Mouse (Mus musculus) stomach, postnatal 0 days (tissue): ENCODE measurements at regions not wholly inside any gene's neighbourhood (a gene's known extent, or its start where the extent isn't known, plus 50 kb on each side); places are given as distances from the start of the nearest gene placed in this dataset.
A peak's percentile ranks its signal among the peaks of the same experiment; 100 is the strongest.

ENCODE experiments used
- ATAC-seq: fragments of 200-750 bp; cut with Nextera tagmentation; 2 replicates; pipeline ENCODE4 v1.8.0; 2017; ENCODE audit not compliant: low FRiP score, low TSS enrichment
- DNase-seq: peaks from one replicate; pipeline ENCODE4 v3.0.0-alpha.2; 2016; ENCODE audit warnings: low spot score
- H3K27ac ChIP-seq: fragments of 300-500 bp; sonication (generic); replicated peaks from 2 replicates; pipeline ENCODE4 v1.5.1; 2014; ENCODE audit warnings: mild to moderate bottlenecking, control low read depth
- H3K27me3 ChIP-seq: fragments of 300-500 bp; sonication (generic); 2 replicates; pipeline ENCODE4 v1.6.1; 2014; ENCODE audit warnings: low read length; ENCODE audit not compliant: control insufficient read depth, insufficient read depth
- H3K36me3 ChIP-seq: fragments of 300-500 bp; sonication (generic); 2 replicates; pipeline ENCODE4 v1.6.1; 2014; ENCODE audit warnings: low read length, mixed read lengths; ENCODE audit not compliant: control insufficient read depth, insufficient read depth
- H3K4me1 ChIP-seq: fragments of 300-500 bp; sonication (generic); replicated peaks from 2 replicates; pipeline ENCODE4 v1.6.1; 2014; ENCODE audit warnings: antibody characterized with exemption; ENCODE audit not compliant: control insufficient read depth, insufficient read depth
- H3K4me2 ChIP-seq: fragments of 300-500 bp; sonication (generic); replicated peaks from 2 replicates; pipeline ENCODE4 v1.6.1; 2014; ENCODE audit warnings: low read depth, mild to moderate bottlenecking, control low read depth, moderate library complexity
- H3K4me3 ChIP-seq: fragments of 300-500 bp; sonication (generic); 2 replicates; pipeline ENCODE4 v1.5.1; 2014; ENCODE audit warnings: low read depth, low read length, control low read depth
- H3K9ac ChIP-seq: fragments of 300-500 bp; sonication (generic); 2 replicates; pipeline ENCODE4 v1.6.1; 2014; ENCODE audit warnings: mild to moderate bottlenecking, low read length, control low read depth, mixed read lengths
- H3K9me3 ChIP-seq: fragments of 300-500 bp; sonication (generic); 2 replicates; pipeline ENCODE4 v1.6.1; 2016; ENCODE audit warnings: low read length; ENCODE audit not compliant: control insufficient read depth
- CTCF ChIP-seq: IDR thresholded peaks from 2 replicates; pipeline ENCODE4 v1.5.1; 2016; ENCODE audit warnings: antibody characterized with exemption, low read depth, mild to moderate bottlenecking, moderate library complexity
- EP300 ChIP-seq: optimal IDR thresholded peaks from 2 replicates; pipeline ENCODE3; 2016; ENCODE audit warnings: antibody characterized with exemption
- WGBS: fragments of 180-500 bp; shearing (Covaris S2); extraction: QIAGEN DNeasy Blood & Tissue Kit; methylation state at CpG from one replicate; pipeline ENCODE4 v1.1.7; 2014; 5-methylcytosine and 5-hydroxymethylcytosine counted together

DNA sequence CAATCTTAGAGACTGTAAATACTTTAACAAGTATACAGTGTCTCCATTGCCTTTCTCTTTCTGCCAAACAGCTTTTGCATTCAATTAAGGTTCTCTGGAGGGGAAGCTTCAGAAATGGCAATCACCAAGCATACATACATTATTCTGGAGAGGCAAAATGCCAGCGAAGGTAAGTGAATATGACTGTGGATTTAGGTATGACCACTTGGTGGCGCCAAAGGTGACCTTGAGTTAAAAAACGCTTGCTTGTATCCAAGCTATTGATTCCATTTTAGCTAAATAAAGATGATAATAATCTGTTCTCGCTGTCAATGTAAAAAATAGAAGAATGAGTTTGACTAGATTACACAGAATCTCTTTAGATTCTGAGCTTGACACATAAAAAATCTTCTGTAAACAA is 117.7 kb downstream of the Vmn2r79 start:
- Histone ChIP-seq H3K9me3 (no peaks in the 10 kb centered on the region), H3K36me3 (no peaks in the 10 kb centered on the region), H3K4me1 (no peaks in the 10 kb centered on the region), H3K4me2 (no peak overlapping the region), H3K4me3 (no peak overlapping the region), H3K27ac (no peak overlapping the region), H3K27me3 (no peaks in the 10 kb centered on the region), H3K9ac (no peak overlapping the region)
- DNase-seq, result peak; percentile 29
- no peak for TF ChIP-seq EP300
- TF ChIP-seq CTCF, result peak; percentile 76
- ATAC-seq, result no peak
- WGBS, result 6% methylated on average over 4 of the region's 4 CpGs

DNA sequence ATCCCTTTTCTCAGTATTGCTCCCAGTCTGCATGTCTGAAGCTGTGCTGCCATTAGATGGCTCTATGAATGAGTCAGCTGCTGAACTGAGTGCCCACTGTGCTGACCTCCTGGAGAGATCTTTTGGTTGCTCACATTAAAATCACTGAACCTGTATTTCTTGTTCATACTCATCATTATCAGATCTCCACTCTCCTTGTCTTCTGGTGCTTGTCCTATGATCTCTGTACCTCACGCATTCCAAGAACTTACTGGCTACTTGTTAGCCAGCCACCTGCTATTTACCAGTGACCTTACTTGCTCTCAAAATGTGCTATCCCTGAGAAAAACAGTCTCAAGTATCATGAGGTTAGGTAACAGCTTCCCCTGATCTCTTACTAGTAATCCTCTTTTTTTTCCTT is 123.4 kb upstream of the Nox4 start:
- H3K27ac ChIP-seq, result no peak overlapping the region
- no peaks in the 10 kb centered on the region for H3K27me3 ChIP-seq
- H3K4me3 ChIP-seq, result no peak overlapping the region
- DNase-seq, result no peak
- no peaks in the 10 kb centered on the region for H3K4me1 ChIP-seq
- no peak overlapping the region for H3K4me2 ChIP-seq
- ATAC-seq, result no peak
- H3K36me3 ChIP-seq, result no peaks in the 10 kb centered on the region
- no peak for TF ChIP-seq EP300
- TF ChIP-seq CTCF, result no peak
- H3K9me3 ChIP-seq, result no peaks in the 10 kb centered on the region
- 91% methylated on average over 1 of the region's 1 CpGs for WGBS
- no peak overlapping the region for H3K9ac ChIP-seq

GRCm38 (mm10) chr7:87145896-87146295 is 100.0 kb upstream of the Nox4 start:
- no peak for TF ChIP-seq CTCF
- TF ChIP-seq EP300, result no peak
- Histone ChIP-seq H3K4me3 (no peak overlapping the region), H3K27ac (no peak overlapping the region), H3K4me2 (no peak overlapping the region), H3K9ac (no peak overlapping the region), H3K36me3 (no peaks in the 10 kb centered on the region), H3K9me3 (no peaks in the 10 kb centered on the region), H3K4me1 (no peaks in the 10 kb centered on the region), H3K27me3 (no peaks in the 10 kb centered on the region)
- DNase-seq, result no peak
- 62% methylated on average over 1 of the region's 1 CpGs for WGBS
- no peak for ATAC-seq

GRCm38 (mm10) chr7:87147703-87148102 is 98.2 kb upstream of the Nox4 start:
- TF ChIP-seq EP300 (no peak), CTCF (no peak)
- no peak for DNase-seq
- WGBS, result 68% methylated on average over 3 of the region's 3 CpGs
- Histone ChIP-seq H3K9me3 (no peaks in the 10 kb centered on the region), H3K4me3 (no peak overlapping the region), H3K4me1 (no peaks in the 10 kb centered on the region), H3K27ac (no peak overlapping the region), H3K4me2 (no peak overlapping the region), H3K36me3 (no peaks in the 10 kb centered on the region), H3K9ac (no peak overlapping the region), H3K27me3 (no peaks in the 10 kb centered on the region)
- ATAC-seq, result no peak

- Histone ChIP-seq H3K27me3 (no peaks in the 10 kb centered on the region), H3K4me1 (no peaks in the 10 kb centered on the region), H3K9me3 (no peaks in the 10 kb centered on the region), H3K4me2 (no peak overlapping the region), H3K9ac (no peak overlapping the region), H3K36me3 (no peaks in the 10 kb centered on the region), H3K27ac (no peak overlapping the region), H3K4me3 (no peak overlapping the region)
- no peak for TF ChIP-seq CTCF
- TF ChIP-seq EP300, result no peak
- DNase-seq (no peak), ATAC-seq (no peak)
- 56% methylated on average over 1 of the region's 1 CpGs for WGBS
These were observed 97.2 kb upstream of the Nox4 start for GRCm38 (mm10) chr7:87148681-87149080.

DNA sequence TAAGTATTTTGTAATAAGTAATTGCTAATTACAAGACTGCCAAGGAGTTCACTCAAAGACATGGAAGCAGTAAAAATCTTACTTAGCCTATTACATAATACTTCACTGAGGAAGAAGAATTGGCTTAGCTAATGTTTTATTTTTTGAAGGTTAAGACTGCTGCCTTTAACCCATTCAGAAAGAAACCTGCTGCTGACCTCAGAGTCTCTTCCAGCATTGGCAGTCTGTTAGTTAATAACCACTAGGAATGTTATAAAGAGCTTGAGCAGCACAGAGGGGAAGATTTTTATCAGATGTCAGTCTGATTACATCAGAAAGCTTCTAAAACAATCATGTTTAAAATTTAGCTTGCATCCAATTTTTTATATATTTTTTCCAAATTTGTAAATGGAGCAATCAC is 94.9 kb upstream of the Nox4 start:
- TF ChIP-seq CTCF (no peak), EP300 (no peak)
- no peak for ATAC-seq
- Histone ChIP-seq H3K4me1 (no peaks in the 10 kb centered on the region), H3K4me2 (no peak overlapping the region), H3K36me3 (no peaks in the 10 kb centered on the region), H3K9ac (no peak overlapping the region), H3K4me3 (no peak overlapping the region), H3K9me3 (no peaks in the 10 kb centered on the region), H3K27me3 (no peaks in the 10 kb centered on the region), H3K27ac (no peak overlapping the region)
- DNase-seq, result no peak
